Mouse (Mus musculus): ENCODE data around the gene Pvalb.

GRCm38 (mm10) chr15:78172899-78173817, 33.0 kb downstream of the Pvalb start:
- TF ChIP-seq CTCF (IDR thresholded peaks at IDR 0.05; ENCODE audit: low read depth) (no peak), EP300 (optimal IDR thresholded peaks at IDR 0.05) (no peak)
